Mouse (Mus musculus) hindbrain, embryonic 16.5 days (tissue): ENCODE data around the gene Zmym6. TPM values are rescaled to one million over a fixed set of nuclear protein-coding genes. Genes with fewer than 3 reads are reported as not detected.

ENCODE experiments used
- ATAC-seq: fragments of 200-750 bp; cut with Nextera tagmentation; 2 replicates; pipeline ENCODE4 v1.8.0; 2017; ENCODE audit warnings: moderate TSS enrichment, moderate library complexity
- H3K27ac ChIP-seq: fragments of 300-500 bp; sonication (generic); 2 replicates; pipeline ENCODE4 v1.5.1; 2014; ENCODE audit warnings: low read depth, mild to moderate bottlenecking, control low read depth, low read length, moderate library complexity
- H3K27me3 ChIP-seq: fragments of 300-500 bp; sonication (generic); replicated peaks from 2 replicates; pipeline ENCODE4 v1.6.1; 2014; ENCODE audit warnings: low read length; ENCODE audit not compliant: control insufficient read depth, insufficient read depth
- H3K36me3 ChIP-seq: fragments of 300-500 bp; sonication (generic); 2 replicates; pipeline ENCODE4 v1.6.1; 2014; ENCODE audit warnings: mild to moderate bottlenecking, low read length, moderate library complexity, mixed read lengths; ENCODE audit not compliant: control insufficient read depth, insufficient read depth
- H3K4me1 ChIP-seq: fragments of 300-500 bp; sonication (generic); 2 replicates; pipeline ENCODE4 v1.6.1; 2014; ENCODE audit warnings: low read depth, low read length; ENCODE audit not compliant: control insufficient read depth, insufficient read depth
- H3K4me2 ChIP-seq: fragments of 300-500 bp; sonication (generic); 2 replicates; pipeline ENCODE4 v1.6.1; 2014; ENCODE audit warnings: mild to moderate bottlenecking, low read length, control low read depth, moderate library complexity
- H3K4me3 ChIP-seq: fragments of 300-500 bp; sonication (generic); 2 replicates; pipeline ENCODE4 v1.5.1; 2014; ENCODE audit warnings: mild to moderate bottlenecking, low read length, control low read depth, moderate library complexity
- H3K9ac ChIP-seq: fragments of 300-500 bp; sonication (generic); 2 replicates; pipeline ENCODE4 v1.6.1; 2014; ENCODE audit warnings: low read depth, mild to moderate bottlenecking, control low read depth, low read length, moderate library complexity
- H3K9me3 ChIP-seq: fragments of 300-500 bp; sonication (generic); 2 replicates; pipeline ENCODE4 v1.6.1; 2014; ENCODE audit warnings: mild to moderate bottlenecking, low read length, moderate library complexity; ENCODE audit not compliant: control insufficient read depth
- WGBS: fragments of 180-500 bp; shearing (Covaris S2); extraction: QIAGEN DNeasy Blood & Tissue Kit; methylation state at CpG from one replicate; pipeline ENCODE4 v1.1.7; 2014; 5-methylcytosine and 5-hydroxymethylcytosine counted together
- polyA plus RNA-seq: library from polyadenylated mRNA; unstranded; fragments of >200 nt; fragmentation: Nextera tagmentation; extraction: Ambion mirVana; gene quantifications from 2 replicates; pipeline ENCODE4 v1.2.1, GENCODE M21; 2015

Gene Zmym6
- polyA plus RNA-seq: 30.6 and 35.0 TPM in 2 replicates

DNA sequence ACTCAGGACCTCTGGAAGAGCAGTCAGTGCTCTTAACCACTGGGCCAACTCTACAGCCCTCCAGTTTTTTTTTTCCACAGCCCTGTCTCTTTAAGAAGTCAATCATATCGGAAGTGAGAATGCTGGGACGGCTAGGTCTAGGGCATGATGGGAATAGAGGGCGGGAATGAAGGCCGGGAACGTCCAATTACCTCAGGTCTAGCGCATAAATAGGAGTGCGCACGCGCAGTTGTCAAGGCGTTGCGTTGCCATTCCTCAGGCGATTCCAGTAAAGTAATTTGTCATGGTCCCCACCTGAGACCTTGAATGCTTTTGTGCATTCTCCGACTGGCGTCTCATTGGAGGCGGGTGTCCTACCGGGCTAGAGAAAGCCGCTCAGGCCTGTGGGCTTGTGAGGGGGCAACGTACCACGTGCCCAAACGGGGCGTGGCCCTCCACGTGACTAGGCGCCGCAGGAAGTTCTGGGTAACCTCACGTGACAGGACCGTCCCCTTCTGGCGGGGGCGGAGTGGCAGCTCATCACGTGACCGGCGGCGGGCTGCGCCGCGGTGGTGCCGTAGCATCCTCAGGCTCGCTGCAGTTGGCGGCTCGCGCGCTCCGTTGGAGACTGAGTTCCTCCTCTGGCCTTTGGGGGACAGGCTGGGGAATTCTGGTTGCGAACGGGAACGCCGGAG lies at the start of gene Zmym6:
TSS of gene Zmym6 (plus strand) at position 509 of the 674 bp plus-strand sequence.
- ATAC-seq: peak; percentile 98
- Histone ChIP-seq H3K4me1 (peaks cover 15% of the 10 kb centered on the region), H3K4me2 (peak within 1 kb of the TSS; percentile 68), H3K36me3 (no peaks in the 10 kb centered on the region), H3K27ac (peak within 1 kb of the TSS; percentile 89), H3K9me3 (no peaks in the 10 kb centered on the region), H3K9ac (peak within 1 kb of the TSS; percentile 68), H3K27me3 (no peaks in the 10 kb centered on the region), H3K4me3 (peak within 1 kb of the TSS; percentile 64)
- WGBS: under 1% methylated on average over 46 of the region's 46 CpGs

DNA sequence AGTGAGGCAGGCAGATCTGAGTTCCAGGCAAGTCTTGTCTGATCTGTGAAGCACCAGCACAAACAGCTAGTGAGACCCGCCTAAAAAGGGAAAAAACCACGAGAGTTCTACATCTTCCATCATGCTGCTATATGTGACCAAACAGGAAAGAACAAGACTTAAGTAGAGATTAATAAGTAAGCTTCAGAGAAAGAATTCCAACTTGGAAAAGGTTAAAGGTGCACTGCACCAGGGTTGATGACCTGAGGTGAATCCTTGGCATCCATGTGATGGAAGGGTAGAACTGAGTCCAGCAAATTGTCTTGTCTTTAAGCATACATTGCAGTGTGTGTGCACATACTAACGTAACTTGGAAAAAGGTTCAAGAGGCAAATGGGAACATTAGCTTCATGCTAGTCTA lies 40.0 kb upstream of the Zmym6 start:
- peaks cover 3% of the 10 kb centered on the region; the same call in 1 of the 2 replicates for H3K4me1 ChIP-seq
- WGBS: 95% methylated on average over 3 of the region's 3 CpGs
- H3K4me2 ChIP-seq: no peak overlapping the region
- H3K36me3 ChIP-seq: peaks cover 43% of the 10 kb centered on the region
- H3K27me3 ChIP-seq: no peaks in the 10 kb centered on the region
- H3K4me3 ChIP-seq: no peak overlapping the region
- H3K27ac ChIP-seq: no peak overlapping the region
- no peak overlapping the region for H3K9ac ChIP-seq
- ATAC-seq: no peak
- no peaks in the 10 kb centered on the region for H3K9me3 ChIP-seq

DNA sequence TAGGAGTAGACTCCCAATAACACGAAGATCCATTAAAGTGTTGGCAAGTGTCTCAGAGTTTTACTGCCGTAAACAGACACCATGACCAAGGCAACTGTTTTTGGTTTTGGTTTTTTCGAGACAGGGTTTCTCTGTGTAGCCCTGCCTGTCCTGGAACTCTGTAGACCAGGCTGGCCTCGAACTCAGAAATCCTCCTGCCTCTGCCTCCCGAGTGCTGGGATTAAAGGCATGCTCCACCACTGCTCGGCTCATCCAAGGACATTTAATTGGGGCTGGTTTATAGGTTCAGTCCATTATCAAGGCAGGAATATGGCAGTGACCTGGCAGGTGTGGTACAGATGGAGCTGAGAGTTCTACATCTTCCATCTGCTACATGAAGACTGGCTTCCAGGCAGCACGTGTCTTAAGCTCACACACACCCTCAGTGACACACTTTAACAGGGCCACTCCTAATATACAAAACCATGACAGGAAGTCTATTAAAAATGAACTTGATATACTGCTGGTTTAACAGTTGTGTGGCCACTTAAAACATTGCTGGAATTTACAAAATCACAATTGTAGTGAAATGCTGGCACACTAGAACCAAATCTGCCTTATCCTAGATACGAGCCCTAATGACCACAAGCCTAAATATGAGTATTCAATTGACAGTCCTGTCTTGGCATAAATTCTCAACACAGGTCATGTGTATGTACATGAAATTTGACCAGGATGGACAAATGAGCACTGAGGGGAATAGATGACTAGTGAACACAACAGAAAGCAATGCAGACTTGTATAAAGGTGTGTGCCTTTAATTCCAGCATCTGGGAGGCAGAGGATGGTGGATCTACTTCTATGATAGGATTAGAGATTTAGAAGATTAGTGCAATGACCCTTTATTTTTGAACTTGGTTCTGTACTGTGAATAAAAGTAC lies 39.0 kb upstream of the Zmym6 start:
- no peak overlapping the region for H3K4me2 ChIP-seq
- H3K36me3 ChIP-seq: peaks cover 35% of the 10 kb centered on the region
- no peaks in the 10 kb centered on the region for H3K27me3 ChIP-seq
- H3K9me3 ChIP-seq: no peaks in the 10 kb centered on the region
- H3K4me3 ChIP-seq: no peak overlapping the region
- ATAC-seq: no peak
- WGBS: 85% methylated on average over 8 of the region's 8 CpGs
- H3K9ac ChIP-seq: no peak overlapping the region
- H3K4me1 ChIP-seq: peaks cover 3% of the 10 kb centered on the region; the same call in 1 of the 2 replicates
- H3K27ac ChIP-seq: no peak overlapping the region

GRCm38 (mm10) chr4:127038828-127039349 lies 38.3 kb upstream of the Zmym6 start:
- Histone ChIP-seq H3K4me3 (no peak overlapping the region), H3K27ac (no peak overlapping the region), H3K4me1 (peaks cover 3% of the 10 kb centered on the region; the same call in 1 of the 2 replicates), H3K27me3 (no peaks in the 10 kb centered on the region), H3K9me3 (no peaks in the 10 kb centered on the region), H3K9ac (no peak overlapping the region), H3K36me3 (peaks cover 30% of the 10 kb centered on the region), H3K4me2 (no peak overlapping the region)
- WGBS: 87% methylated on average over 3 of the region's 3 CpGs
- ATAC-seq: 0 out of 2 replicates have a peak, but pooled peaks have one; percentile 52

DNA sequence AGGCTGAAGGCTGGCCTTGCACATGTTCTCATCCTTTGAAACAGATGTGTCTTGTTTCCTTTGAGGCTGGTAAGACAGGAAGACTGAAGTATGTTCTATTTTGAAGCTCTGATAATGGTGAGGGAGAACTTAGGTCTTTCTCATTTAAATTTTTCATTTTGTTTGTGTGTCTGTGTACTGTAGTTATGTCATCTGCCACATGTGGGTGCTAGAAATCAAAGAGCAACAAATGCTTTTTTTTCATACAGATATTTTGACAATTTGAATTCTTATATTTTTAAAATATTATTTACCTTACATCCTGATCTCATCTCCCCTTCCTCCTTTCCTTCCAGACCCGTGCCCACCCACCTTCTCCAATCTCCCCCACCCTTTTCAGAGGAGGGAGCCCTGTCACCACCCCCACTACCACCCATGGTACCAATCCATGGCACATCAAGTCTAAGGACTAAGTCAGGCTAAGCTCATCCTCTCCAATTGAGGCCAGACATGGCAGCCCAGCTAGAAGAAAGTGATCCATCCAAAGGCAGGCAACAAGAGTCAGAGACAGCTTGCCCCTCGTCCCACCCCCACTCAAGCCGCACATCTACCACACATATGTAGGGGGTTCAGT lies 37.2 kb upstream of the Zmym6 start:
- H3K4me3 ChIP-seq: no peak overlapping the region
- H3K4me1 ChIP-seq: no peaks in the 10 kb centered on the region
- no peak overlapping the region for H3K4me2 ChIP-seq
- ATAC-seq: 0 out of 2 replicates have a peak, but pooled peaks have one; percentile 34
- no peaks in the 10 kb centered on the region for H3K27me3 ChIP-seq
- no peak overlapping the region for H3K27ac ChIP-seq
- H3K36me3 ChIP-seq: peaks cover 30% of the 10 kb centered on the region
- no peak overlapping the region for H3K9ac ChIP-seq
- WGBS: 73% methylated on average over 3 of the region's 3 CpGs
- H3K9me3 ChIP-seq: no peaks in the 10 kb centered on the region

DNA sequence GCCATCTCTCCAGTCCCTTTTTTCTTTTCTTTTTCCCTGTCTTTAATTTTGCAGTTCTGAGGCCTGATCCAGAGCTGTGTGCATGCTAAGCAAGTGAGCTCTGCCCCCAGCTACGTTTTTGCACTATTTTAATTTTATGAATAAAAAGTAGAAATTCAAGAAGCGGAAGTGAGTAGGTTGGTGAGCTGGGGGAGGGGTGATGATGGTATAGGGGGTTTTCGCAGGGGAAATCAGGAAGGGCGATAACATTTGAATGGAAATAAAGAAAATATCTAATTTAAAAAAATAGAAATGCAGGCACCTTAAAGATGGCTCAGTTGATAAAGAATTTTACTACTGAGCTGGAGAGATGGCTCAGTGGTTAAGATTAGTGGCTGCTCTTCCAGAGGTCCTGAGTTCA lies 33.6 kb upstream of the Zmym6 start:
- peaks cover 12% of the 10 kb centered on the region for H3K36me3 ChIP-seq

GRCm38 (mm10) chr4:127051121-127051520 lies 26.1 kb upstream of the Zmym6 start:
- H3K36me3 ChIP-seq: peaks cover 16% of the 10 kb centered on the region
- H3K9ac ChIP-seq: no peak overlapping the region
- ATAC-seq: no peak
- WGBS: 90% methylated on average over 8 of the region's 8 CpGs
- H3K4me3 ChIP-seq: no peak overlapping the region
- no peaks in the 10 kb centered on the region for H3K27me3 ChIP-seq
- no peak overlapping the region for H3K27ac ChIP-seq
- no peaks in the 10 kb centered on the region for H3K4me1 ChIP-seq
- H3K9me3 ChIP-seq: no peaks in the 10 kb centered on the region
- no peak overlapping the region for H3K4me2 ChIP-seq

More for the DNA sequence above, 33.6 kb upstream of the Zmym6 start:
- H3K4me3 ChIP-seq: no peak overlapping the region
- H3K4me1 ChIP-seq: no peaks in the 10 kb centered on the region
- no peaks in the 10 kb centered on the region for H3K27me3 ChIP-seq
- 90% methylated on average over 4 of the region's 4 CpGs for WGBS
- no peak overlapping the region for H3K9ac ChIP-seq
- H3K27ac ChIP-seq: no peak overlapping the region
- no peaks in the 10 kb centered on the region for H3K9me3 ChIP-seq
- ATAC-seq: no peak
- H3K4me2 ChIP-seq: no peak overlapping the region

GRCm38 (mm10) chr4:127053071-127053470 lies 24.1 kb upstream of the Zmym6 start:
- ATAC-seq: no peak
- Histone ChIP-seq H3K36me3 (peaks cover 24% of the 10 kb centered on the region), H3K4me2 (no peak overlapping the region), H3K9me3 (no peaks in the 10 kb centered on the region), H3K9ac (no peak overlapping the region), H3K4me1 (no peaks in the 10 kb centered on the region), H3K27me3 (no peaks in the 10 kb centered on the region), H3K27ac (no peak overlapping the region), H3K4me3 (no peak overlapping the region)
- 93% methylated on average over 5 of the region's 5 CpGs for WGBS
